Comparison of ENCODE assay signal across 8 mouse cellular contexts in the genomic region with DNA sequence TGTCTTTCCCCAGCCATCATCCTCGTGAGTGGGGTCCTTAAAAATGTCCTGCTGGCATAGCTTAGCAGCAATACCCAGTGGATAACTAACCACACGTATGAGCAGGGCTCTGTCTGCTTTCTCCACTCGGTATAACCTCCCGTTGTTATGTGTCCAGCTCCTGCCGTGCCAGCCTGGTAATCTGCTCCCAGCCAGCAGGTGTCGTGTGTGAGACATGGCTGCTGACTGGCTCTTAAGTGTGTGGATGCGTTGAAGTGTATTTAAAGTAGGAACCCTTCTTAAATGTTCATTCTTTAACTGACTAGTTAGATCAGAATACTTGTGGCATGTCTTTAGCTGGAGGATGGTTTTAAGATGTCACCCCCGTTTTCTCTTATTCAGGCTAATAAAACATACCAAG.
DNase-seq lines count a peak whose midpoint lies in the region; ATAC-seq and TF ChIP-seq lines count a peak whose summit lies in the region.

No protein-coding gene starts in this region.

- TF ChIP-seq CTCF in olfactory bulb, adult 2 months (IDR thresholded peaks at IDR 0.05; ENCODE audit: insufficient read depth, low read depth, low read length), result peak; percentile 90

- peaks cover 6% of the 10 kb centered on the region; the same call in 1 of the 2 replicates for H3K36me3 ChIP-seq in lung, embryonic 15.5 days

- H3K27me3 ChIP-seq in lung, embryonic 15.5 days, result no peaks in the 10 kb centered on the region

- H3K4me1 ChIP-seq in lung, embryonic 15.5 days, result no peaks in the 10 kb centered on the region
- H3K4me1 ChIP-seq in olfactory bulb, adult 2 months (ENCODE audit: control insufficient read depth, insufficient read depth, low read length), result no peaks in the 10 kb centered on the region

- H3K4me2 ChIP-seq in lung, embryonic 15.5 days, result no peak overlapping the region

- H3K27ac ChIP-seq in lung, embryonic 15.5 days, result no peak overlapping the region
- H3K27ac ChIP-seq in olfactory bulb, adult 2 months (ENCODE audit: insufficient read depth, low read depth, low read length), result no peak overlapping the region

- WGBS in lung, embryonic 15.5 days, result 37% methylated on average over 8 of the region's 8 CpGs
- WGBS in olfactory bulb, adult 2 months, result 17% methylated on average over 8 of the region's 8 CpGs

- peak; percentile 79 for DNase-seq in CD4-positive, CD25-positive, alpha-beta regulatory T cell, adult 2 months (ENCODE audit: low read depth, low spot score)
- peak; percentile 71 for DNase-seq in ZHBTc4 (ENCODE audit: low read depth, low spot score)
- DNase-seq in embryo, embryonic 9.5 days (ENCODE audit: extremely low spot score), result peak; percentile 44
- peak; percentile 65 to 76 for DNase-seq in heart, postnatal 10 days
- peak; percentile 55 to 60 for DNase-seq in kidney, postnatal 25 days
- DNase-seq in thymus, postnatal 4 days, result peak; percentile 63

- ATAC-seq in lung, embryonic 15.5 days (ENCODE audit: borderline replicate concordance, extremely low read depth, low FRiP score, low TSS enrichment), result 0 out of 2 replicates have a peak, but pooled peaks have one; percentile 64

- H3K9ac ChIP-seq in lung, embryonic 15.5 days, result no peak overlapping the region

- intact Hi-C loops in heart, postnatal 10 days (cut with DNase I), result loop anchor here (1.0 kb wide), 2 partner anchors 293 to 319 kb away; no protein-coding TSS in a partner anchor

- no peak for TF ChIP-seq POLR2A in olfactory bulb, adult 2 months (IDR thresholded peaks at IDR 0.05; ENCODE audit: insufficient read depth, low read depth, low read length)

- no peak overlapping the region for H3K4me3 ChIP-seq in lung, embryonic 15.5 days
- no peak overlapping the region for H3K4me3 ChIP-seq in olfactory bulb, adult 2 months (ENCODE audit: insufficient read depth, low read depth, low read length)

- no peaks in the 10 kb centered on the region for H3K9me3 ChIP-seq in lung, embryonic 15.5 days
